Mouse (Mus musculus): Measurements from ENCODE around the gene Med25.

Gene Med25

DNA sequence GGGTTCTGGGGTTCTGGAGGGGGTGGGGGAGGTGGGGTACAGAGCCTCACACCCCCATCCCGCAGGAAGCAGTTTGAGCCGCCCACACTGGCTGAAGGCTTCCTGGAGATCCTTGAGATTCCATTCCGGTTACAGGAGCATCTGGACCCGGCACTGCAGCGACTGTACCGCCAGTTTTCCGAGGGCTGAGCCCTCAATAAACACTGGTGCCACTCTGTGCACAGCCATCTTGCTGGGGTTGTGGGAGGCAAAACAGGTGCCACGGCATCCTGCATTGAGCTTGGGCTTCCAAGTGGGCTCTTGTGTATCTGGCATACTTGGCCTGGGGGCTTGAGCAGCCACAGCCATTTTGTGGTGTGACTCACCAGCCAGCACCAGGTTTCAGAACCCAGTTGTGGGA is 30.1 kb downstream of the Med25 start:
- DNase-seq (ENCODE audit: low spot score), result no peak

DNA sequence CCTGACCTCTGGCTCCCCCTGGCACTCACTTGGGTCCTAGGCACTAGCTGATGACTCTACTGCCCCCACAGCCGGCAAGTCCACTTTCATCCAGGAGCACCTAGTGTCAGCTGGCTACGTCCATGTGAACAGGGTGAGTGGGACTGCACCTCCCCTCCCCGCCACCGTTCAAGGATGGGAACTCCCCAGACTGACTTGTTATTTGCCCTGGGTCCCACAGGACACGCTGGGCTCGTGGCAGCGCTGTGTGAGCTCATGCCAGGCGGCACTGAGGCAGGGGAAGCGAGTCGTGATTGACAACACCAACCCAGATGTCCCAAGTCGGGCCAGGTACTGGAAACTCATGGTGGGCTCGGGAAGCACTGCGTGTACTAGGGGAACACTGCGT is 31.1 kb downstream of the Med25 start:
- no peak for DNase-seq (ENCODE audit: low spot score)

DNA sequence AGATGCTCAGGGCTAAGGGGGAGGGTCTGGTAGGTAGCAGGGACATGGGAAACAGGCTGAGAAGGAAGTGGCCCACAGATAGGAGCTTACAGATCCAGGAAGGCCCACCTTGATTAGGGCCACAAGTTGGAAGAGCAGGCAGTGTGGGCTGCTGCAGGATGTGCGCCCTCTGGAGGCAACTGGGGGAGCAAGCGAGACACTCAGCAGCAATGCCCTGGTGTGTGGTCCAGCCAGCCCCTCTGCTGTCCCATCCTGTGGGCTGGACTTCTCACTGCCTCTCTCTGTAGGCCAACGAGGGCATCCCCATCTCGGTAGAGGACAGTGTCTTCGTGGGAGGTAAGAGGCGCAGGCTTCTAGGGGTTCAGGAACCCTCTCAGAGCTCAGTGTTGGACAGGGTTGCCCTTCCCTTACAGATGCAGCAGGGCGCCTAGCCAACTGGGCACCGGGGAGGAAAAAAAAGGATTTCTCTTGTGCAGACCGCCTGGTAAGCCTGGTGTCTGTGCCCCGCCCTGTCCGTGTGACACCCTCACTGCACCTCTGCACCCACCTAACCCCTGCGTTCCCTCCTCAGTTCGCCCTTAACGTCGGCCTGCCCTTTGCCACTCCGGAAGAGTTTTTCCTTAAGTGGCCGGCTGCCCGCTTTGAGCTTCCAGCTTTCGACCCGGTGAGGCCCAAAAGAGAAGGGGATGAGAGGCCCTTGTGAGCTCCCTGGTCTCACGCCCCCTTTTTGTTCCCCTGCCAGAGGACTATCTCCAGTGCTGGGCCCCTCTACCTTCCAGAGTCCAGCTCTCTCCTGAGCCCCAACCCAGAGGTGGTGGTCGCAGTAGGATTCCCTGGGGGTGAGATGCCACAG is 31.7 kb downstream of the Med25 start:
- DNase-seq (ENCODE audit: low spot score), result peak; percentile 61

DNA sequence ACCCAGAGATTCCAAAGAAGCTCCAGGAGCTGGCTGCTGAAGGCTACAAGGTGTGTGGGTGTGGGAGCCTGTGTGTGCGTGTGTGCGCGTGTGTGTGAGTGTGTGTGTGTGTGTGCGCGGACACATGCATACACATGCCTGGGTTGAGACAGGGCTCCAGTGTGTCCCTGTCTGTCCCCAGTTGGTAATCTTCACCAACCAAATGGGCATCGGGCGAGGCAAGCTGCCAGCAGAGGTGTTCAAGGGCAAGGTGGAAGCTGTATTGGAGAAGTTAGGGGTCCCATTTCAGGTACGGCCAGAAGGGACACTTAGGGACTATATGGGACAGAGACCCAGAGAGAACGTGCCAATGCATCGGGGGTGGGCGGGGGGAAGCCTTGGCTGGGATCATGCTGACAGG is 32.6 kb downstream of the Med25 start:
- DNase-seq (ENCODE audit: low spot score), result no peak

DNA sequence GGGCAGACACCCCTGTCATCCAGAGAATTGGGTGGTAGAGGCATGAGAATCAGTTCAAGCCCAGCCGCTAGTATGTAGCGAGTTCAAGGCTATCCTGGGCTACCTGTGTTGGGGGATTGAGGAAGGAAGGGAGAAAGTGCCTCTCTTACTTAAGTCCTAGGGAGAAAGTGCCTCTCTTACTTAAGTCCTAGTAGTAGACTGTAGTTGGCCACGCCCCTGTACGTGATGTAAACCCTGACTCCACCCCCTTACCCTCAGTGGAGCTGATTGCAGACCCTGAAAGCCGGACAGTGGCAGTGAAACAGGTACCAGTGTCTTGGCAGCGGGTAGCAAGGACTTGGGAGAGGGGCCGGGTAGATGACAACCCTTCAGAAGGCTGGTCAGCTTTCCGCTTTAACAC is 34.6 kb downstream of the Med25 start:
- peak; percentile 80 for DNase-seq (ENCODE audit: low spot score)

DNA sequence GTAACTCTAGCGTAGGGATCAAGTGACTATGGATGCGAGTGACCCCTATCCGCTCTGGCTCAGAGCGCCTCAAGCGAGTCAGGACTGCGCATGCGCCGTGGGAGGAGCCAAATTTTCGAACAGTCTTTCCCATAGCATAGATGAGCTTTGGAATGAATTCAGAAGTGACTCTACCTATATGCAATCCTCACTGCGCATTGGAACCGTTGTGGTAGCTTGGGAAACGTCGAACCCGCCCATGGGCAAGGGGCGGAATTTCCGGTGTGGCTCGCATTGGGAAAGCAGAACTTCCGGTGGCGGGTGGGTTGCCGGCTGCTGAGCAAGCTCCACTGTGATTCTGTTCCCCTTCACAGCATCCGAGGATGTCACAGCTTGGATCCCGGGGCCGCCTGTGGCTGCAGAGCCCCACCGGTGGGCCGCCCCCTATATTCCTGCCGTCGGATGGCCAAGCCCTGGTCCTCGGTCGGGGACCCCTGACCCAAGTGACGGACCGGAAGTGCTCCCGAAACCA is 35.4 kb downstream of the Med25 start, which contains the start of gene Pnkp:
Gene Pnkp, plus strand, starts transcription at position 98 of the 511 bp plus-strand sequence.
- peak; percentile 85 for DNase-seq (ENCODE audit: low spot score)

DNA sequence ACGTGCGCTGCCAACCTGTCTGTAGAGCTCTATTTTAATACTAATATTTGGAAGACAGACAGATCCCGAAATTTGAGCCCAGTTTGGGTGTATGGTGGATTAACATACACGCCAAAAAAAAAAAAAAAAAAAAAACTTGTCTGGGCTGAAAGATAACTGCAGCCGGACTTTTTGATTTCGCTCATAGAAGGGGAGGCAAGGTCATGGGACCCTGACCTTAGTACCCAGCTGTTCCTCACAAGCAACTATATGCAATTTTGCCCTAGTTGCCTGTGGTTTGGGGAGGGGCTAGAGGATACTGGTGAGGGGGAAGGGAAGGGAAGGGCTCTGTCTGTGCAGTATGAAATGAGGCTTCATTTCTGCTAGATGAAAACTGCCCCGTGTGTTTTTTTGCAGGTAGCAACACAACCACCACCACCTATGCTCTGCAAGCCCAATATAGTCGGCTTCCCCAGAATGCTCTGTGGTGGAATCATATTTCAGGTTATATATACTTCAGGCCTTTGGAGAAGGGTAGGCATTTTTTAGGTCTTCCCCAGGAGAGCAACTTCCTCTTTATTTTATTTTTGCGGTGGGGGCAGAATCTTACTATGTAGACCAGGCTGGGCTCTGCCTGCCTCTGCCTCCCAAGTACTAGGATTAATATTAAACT is 36.1 kb downstream of the Med25 start:
- DNase-seq (ENCODE audit: low spot score), result peak; percentile 50

DNA sequence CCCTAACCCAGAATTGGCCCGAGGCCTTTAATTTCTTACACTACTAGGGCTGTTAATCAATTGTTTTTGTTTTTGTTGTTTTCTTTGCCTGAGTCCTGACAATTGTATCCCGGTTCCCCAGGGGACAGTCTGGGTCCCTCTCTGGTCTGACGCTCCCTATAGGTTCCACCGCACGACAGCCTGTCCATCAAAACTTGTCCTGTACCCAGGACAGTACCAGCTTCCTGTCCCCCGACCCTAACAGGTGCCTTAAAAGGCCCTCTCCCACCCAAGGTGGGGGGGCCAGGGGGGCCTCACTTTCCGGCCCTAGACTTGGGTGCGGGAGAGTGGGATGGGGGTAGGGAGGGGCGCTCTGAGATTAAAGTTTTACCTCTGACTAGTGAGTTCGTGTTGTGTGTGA is 37.5 kb downstream of the Med25 start:
- DNase-seq (ENCODE audit: low spot score), result no peak

DNA sequence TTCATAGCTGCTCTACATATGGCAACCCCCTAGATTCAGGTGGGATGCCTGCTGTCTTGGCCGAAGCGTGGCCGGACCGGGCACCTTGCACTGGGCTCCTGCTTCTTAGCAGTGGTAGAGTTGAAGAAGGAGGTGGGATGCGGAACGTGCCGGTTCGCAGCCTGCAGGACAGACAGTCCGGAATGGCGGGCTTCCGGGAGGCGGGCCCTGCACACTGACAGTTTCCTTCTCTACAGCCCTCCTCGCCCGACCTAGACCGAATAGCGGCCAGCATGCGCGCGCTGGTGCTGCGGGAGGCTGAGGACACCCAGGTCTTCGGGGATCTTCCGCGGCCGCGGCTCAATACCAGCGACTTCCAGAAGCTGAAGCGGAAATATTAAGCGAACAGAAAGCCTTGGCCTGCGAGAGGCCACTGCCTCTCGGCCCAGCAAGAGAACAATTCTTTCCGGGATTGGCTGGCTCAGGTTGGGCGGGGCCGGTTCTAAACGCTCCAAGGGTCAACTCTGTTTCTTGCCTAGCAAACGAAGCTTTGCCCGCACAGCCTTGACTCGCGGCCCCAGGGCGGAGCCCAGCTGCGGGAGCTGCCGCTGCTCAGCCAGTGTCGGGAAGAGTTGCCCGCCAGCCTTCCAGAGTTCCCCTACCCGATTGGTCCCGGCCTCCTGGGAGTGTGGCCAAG is 38.0 kb downstream of the Med25 start:
- DNase-seq (ENCODE audit: low spot score), result peak; percentile 83

DNA sequence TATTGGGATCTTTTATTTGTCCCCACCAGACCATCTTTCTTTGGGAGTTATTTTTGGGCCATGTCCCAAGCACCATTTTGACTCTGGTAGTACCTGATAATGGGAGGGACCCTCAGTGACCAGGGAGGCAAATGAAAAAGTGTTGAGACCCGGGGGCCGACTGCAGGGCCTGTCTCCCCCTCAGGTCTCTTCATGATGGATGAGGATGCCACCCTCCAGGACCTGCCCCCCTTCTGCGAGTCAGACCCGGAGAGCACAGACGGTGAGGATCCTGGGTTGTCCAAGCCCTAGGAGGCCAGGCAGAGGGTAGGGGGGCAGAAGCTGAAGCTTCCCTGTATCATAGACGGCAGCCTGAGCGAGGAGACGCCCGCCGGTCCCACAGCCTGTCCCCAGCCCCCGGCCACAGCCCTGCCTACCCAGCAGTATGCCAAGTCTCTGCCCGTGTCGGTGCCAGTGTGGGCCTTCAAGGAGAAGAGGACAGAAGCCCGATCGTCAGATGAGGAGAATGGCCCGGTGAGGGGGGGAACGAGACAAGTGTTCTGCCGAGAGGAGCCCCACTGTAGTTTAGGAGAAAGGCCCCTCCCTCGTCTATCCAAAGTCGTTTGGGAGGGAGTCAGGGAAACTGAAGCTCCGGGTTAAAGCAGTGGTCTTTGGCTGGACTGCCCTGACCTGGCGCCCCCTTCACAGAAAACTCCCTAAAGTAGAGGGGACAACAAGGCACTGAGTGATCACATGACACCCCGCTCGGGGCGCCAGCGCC is 38.7 kb downstream of the Med25 start:
- no peak for DNase-seq (ENCODE audit: low spot score)

DNA sequence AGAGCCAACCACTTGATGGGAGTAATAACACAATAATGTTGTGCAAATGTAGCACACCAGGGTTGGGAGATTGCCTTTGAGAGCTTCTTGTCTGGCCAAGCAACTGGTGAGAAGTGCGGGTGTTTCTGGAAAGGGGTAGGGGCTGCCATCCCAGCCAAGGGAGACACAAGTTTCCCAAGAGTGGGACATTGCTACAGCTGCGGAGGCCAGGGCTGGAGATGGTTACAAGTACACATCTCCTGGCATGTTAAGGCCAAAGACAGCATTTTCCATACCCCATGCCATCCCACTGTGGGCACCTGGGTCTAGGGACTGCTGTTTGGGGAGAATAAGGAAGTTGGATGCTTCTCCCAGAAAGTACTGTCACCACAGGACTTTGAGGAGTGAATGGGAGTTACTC is 39.4 kb downstream of the Med25 start:
- DNase-seq (ENCODE audit: low spot score), result no peak

DNA sequence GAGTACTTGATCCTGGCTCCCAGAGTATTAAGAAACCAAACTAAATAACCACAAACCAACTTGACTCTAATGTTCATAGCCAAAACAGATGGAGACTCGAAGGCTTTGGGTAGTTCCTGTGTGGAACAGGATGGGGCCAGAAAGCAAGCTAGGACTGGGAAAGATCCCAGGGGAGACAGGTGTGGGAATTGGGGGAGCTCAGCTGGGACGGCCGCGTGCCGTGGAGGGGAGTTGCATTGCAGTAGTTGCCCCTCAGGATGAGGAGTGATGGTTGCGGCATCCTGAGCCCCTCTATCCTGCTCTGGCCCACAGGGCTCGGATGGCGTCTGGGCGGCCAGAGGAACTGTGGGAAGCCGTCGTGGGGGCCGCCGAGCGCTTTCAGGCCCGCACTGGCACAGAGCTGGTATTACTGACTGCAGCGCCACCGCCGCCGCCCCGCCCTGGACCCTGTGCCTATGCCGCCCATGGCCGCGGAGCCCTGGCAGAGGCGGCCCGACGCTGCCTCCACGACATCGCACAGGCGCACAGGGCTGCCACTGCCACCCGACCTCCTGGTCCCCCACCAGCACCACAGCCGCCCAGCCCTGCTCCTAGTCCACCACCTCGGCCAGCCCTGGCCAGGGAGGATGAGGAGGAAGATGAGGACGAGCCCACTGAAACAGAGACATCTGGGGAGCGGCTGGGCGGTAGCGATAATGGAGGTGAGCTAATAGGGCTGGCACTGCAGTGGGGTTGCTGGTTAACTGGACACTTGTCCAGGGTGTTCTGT is 40.1 kb downstream of the Med25 start:
- no peak for DNase-seq (ENCODE audit: low spot score)

DNA sequence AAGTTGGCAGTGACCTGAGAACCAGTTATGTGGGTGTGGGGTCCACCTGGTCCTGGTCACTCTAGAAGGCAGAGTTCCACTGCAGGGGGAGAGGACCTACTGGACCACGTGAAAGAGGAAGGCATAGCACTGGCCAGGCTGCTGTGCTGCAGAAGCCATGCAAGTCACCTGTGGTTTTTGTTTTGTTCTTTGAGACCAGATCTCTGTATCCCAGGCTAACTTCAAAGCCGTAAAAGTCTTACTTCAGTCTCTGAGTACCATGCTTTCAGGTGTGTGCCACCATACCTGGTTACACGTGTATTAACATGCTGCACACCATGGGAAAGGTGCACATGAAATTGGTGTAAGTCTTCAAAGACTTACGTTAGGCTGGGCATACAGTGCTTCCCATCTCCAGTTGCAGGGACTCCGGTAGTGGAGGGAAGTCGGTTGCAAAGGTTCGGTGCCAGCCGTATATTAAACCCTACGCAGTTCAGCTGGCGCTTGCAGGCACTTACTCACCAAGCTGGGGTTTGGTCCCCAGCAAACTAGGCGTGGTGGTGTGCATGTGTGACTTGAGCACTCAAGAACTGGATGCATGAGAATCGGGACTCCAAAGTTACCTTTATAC is 40.8 kb downstream of the Med25 start:
- DNase-seq (ENCODE audit: low spot score), result no peak

DNA sequence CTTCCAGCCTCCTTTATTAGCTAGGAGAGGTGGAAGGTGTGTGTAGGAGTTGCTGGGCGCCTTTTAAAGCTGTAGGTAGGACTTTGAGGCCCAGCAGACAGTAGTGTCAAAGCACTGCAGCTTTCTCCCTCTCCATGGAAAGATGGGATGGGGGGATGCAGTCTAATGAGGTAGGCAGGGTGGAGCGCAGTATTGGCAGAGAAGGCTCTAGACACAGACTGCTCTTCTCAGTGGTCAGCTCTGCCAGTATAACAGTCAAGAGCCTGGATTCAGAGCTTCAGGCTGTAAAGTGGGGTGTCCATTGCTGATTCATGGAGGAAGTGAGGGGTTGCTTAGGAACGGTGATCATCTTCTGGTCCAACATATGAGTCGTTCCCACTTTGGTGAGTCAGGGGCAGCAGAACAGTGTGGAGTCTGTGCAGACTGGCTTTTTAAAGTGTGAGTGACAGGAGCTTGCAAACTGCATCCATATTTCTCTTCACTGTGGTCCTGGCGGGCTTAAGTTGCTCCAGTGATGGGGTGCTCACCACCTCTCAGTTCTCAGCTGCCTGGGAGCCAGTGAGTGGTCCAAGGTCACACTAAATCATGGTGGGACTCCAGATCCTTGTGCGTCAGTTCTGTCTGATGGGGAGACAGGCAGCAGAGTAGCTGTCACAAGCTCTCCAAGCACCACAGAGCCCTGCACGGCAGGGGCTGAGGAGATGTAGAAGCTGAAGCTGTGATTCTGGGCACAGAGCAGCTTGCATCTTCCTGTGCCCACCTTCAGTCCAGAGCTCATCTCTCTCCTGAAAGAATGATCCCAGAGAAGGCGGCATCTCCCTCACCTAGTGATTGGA is 41.5 kb downstream of the Med25 start:
- DNase-seq (ENCODE audit: low spot score), result no peak

DNA sequence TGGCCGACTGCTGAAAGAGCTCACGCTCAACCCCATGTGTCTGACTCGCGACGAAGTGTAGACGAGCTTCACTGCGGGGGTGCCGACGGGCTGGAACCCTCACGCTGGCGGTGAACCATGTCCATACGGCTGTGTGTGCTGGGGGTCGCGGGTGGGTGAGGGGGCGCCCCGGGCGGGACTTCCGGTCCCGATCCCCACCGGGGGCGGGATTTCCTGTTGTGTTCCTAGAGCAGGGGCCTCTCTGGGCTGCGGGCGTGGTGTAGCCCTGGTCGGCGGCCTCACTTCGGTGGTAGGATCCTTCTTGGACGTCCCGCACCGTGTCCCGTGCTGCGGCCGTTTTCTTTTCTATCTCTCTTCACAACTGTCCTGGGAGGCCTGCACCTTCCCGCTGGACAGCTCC is 42.4 kb downstream of the Med25 start:
- peak; percentile 70 for DNase-seq (ENCODE audit: low spot score)

DNA sequence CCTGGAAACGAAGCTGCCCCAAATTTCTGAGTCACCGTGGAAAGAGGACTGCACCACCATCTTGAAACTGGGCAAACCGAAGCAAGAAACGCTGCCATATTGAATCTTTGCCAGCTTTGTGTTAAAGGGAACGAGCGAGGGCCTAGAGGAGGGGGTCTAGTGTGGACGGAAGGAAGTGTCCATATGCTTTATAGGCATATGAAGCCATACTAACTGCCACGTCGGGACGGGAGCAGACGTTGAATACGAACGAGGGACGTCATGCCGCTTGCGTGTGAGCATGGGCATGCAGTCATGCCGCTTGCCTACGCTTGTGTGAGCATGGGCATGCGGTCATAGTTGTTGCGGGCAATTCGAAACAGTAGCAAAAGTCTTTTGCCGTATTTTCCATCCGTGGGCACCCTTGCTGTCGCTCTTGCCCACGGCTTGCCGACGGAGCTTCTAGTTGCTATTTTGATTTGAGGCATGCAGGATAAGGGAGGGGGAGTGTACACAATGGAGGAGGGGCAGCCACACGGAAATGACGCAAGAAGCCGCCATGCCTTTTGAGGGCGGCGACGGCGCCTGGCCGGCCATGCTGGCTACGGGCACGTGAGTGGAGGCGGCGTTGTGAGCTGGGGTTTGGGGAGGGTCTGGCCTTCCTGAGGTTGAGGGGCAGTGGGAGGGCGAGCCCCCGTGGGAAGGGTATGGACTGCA is 42.9 kb downstream of the Med25 start:
- peak; percentile 89 for DNase-seq (ENCODE audit: low spot score)

DNA sequence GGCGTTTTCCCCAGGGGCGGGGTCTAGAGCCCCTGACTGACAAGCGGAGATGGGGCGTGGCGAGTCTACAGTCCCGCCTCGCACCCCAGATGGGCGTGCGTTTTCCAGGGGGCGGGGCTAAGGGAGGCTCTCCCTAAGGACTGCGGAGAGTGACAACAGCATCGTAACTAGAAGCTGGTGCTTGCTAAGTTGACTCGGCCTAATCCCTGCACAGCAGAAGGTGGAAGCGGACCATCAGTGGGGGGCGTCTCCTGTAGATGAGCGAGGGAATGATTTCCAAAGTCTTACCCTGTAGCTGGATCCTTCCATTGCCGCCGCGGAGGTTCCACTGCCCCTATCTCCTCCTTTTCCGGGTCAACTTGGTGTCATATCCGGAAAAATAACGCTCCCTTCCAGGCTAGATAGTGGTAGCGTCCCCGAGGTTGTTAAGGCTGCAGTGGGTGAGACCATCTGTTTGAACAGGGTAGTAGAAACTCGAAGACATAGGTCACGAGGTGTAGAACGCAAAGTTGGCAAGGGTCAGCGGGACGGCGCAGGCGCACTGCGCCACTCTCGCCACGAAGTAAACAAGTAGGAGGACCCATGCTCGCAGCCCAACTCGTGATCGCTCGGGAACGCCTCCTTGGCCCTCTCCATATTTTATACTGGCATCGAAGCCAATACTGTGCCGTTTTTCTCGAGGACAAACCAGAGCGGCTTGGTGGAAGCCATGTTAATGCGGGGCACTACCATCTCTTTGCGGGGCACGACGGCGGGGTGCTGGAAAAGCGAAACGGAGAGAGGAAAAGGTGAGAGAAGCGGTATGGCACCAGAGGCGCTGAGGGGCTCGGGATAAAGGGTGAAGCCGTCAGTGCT is 43.7 kb downstream of the Med25 start, which contains the start of the genes Akt1s1 and Tbc1d17:
Gene Akt1s1, plus strand, starts transcription at position 431 of the 855 bp plus-strand sequence.
Gene Tbc1d17, minus strand, starts transcription at position 519 of the 855 bp plus-strand sequence.
- peak; percentile 95 for DNase-seq (ENCODE audit: low spot score)

DNA sequence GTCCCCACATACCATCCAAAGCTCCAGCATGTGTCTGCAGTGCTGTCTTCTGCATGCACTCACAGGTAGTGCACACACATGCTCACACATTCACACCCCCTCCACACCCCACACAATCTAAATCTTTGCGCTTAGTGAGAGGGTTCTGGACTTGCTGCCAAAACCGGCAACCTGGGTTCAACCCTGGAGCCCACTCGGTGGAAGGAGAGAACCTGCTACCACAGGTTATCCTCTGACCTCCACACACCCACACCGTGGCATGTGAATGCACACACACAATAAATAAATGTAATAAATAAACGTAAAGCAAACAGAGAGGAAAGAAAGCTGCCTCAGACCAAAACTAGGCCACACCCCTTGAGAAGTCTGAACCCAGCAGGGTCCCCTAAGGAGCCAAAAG is 44.7 kb downstream of the Med25 start:
- no peak for DNase-seq (ENCODE audit: low spot score)

Measured in c-Kit-positive CD71-positive TER-119-positive erythroid progenitor cells, embryonic 14.5 days (primary cell).